Mouse (Mus musculus) myocyte (in vitro differentiated cells): ENCODE measurements at regions not wholly inside any gene's neighbourhood (a gene's known extent, or its start where the extent isn't known, plus 50 kb on each side); places are given as distances from the start of the nearest gene placed in this dataset.
"Not testable (repeated sequence)": the region's sequence is repeated elsewhere in the genome, so short reads cannot be mapped to it uniquely, and the experiment has no call there.

ENCODE experiments used
- H3K27me3 ChIP-seq: one replicate; pipeline ENCODE4 v1.6.1; 2011; ENCODE audit not compliant: control insufficient read depth, insufficient read depth, insufficient read length
- H3K36me3 ChIP-seq: one replicate; pipeline ENCODE4 v1.6.1; 2011; ENCODE audit not compliant: control insufficient read depth, insufficient read depth
- H3K4me2 ChIP-seq: one replicate; pipeline ENCODE4 v1.6.1; 2011; ENCODE audit warnings: low read depth, control low read depth
- H3K4me3 ChIP-seq: one replicate; pipeline ENCODE4 v1.5.1; 2011; ENCODE audit warnings: mild to moderate bottlenecking, control low read depth, moderate library complexity
- H3K79me2 ChIP-seq: one replicate; pipeline ENCODE4 v1.6.1; 2011; ENCODE audit not compliant: control insufficient read depth, insufficient read depth
- H3ac ChIP-seq: one replicate; pipeline ENCODE4 v1.6.1; 2011; ENCODE audit not compliant: control insufficient read depth, insufficient read length

- not testable (repeated sequence) for H3K4me2 ChIP-seq, H3K4me3 ChIP-seq
Measured at GRCm38 (mm10) chr14:52992106-52992760, 496.7 kb upstream of the Olfr1507 start.

DNA sequence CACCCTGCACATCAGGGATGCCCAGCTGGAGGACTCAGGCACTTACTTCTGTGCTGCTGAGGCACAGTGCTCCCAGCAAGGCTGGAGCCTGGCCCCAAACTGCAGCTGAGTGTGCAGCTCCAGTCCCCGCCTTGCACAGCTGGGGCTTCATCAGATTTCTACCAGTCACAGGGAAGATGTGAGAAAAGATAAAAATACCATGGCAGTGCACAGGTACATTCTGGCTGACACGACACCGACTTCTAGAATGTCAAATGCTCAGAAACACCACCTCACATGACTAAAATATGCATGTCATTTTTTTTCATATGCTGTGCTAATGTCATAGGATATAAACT, 495.7 kb upstream of the Olfr1507 start:
- H3K4me2 ChIP-seq, H3ac ChIP-seq, H3K79me2 ChIP-seq, H3K27me3 ChIP-seq, H3K36me3 ChIP-seq, H3K4me3 ChIP-seq: not testable (repeated sequence)

More at GRCm38 (mm10) chr14:52992106-52992760, 496.7 kb upstream of the Olfr1507 start:
- not testable (repeated sequence) for H3ac ChIP-seq, H3K79me2 ChIP-seq, H3K36me3 ChIP-seq, H3K27me3 ChIP-seq

- not testable (repeated sequence) for H3K27me3 ChIP-seq, H3K79me2 ChIP-seq, H3K4me3 ChIP-seq, H3K4me2 ChIP-seq, H3ac ChIP-seq, H3K36me3 ChIP-seq
Measured at GRCm38 (mm10) chr14:52990569-52991327, 495.2 kb upstream of the Olfr1507 start.

DNA sequence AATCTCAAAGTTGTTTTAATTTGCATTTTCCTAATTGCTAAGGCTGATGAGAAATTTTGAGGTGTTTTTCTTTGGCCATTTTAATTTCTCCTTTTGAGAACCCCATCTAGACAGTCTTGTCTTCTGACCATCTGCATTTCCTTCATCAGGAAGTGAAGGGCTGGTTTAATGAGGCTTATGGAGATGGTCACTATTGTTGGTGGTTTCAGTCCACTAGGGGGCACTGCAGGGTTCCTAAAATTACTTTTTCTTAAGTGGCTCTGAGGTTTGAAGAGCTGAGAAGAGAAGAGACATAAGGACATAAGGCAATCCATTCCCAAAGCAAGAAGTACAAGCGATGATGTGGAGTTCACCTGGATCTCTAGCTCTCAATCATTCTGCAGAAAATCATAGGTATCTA, 494.4 kb upstream of the Olfr1507 start:
- H3K4me3 ChIP-seq, H3K4me2 ChIP-seq, H3K79me2 ChIP-seq, H3ac ChIP-seq, H3K27me3 ChIP-seq, H3K36me3 ChIP-seq: not testable (repeated sequence)

DNA sequence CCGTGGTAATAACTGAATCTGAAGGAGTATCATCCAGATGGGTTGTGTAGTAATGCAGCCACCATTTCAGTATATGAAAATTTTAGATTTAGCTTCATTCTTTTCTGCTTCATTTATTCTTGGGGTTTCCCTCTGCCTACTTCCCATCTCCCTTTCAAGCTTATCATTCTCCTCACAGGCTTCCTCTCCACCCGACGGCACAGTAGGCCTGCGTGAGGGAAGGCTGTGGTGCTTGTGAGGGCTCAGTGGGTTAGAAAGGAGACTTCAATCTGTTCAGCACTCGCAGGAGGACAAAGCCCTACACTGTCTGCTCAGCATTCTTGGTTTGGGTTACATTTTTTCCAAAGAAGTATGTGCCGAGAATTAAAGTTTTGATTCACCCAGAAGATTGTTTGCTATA, 493.0 kb upstream of the Olfr1507 start:
- not testable (repeated sequence) for H3K27me3 ChIP-seq, H3K79me2 ChIP-seq, H3K4me2 ChIP-seq, H3K36me3 ChIP-seq, H3K4me3 ChIP-seq, H3ac ChIP-seq

GRCm38 (mm10) chr14:52972207-52973003, 476.9 kb upstream of the Olfr1507 start:
- H3K36me3 ChIP-seq, H3K4me2 ChIP-seq, H3ac ChIP-seq, H3K4me3 ChIP-seq, H3K27me3 ChIP-seq, H3K79me2 ChIP-seq: not testable (repeated sequence)

DNA sequence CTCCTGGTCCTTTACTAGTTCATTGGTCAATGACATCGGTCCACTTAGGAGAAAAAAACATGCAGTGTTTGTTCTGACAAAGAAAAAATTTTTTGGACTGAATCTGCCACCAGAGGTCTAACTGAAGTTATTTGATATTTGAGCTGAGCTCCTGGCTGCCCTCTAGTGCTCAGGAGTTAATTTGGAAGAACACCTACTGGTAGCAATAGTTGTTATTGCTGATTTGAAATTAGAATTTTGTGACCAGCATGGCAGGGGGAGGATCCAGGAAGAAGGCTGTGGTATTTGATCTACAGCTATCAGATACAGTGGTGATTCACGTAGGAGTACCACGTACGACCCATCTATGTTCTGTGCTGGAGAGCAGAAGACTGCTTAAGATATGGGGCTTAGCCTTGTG, 466.6 kb upstream of the Olfr1507 start:
- not testable (repeated sequence) for H3K79me2 ChIP-seq, H3K27me3 ChIP-seq, H3K4me2 ChIP-seq, H3K4me3 ChIP-seq, H3ac ChIP-seq, H3K36me3 ChIP-seq

GRCm38 (mm10) chr14:52956515-52956914, 461.0 kb upstream of the Olfr1507 start:
- H3K36me3 ChIP-seq, H3K4me3 ChIP-seq, H3ac ChIP-seq, H3K27me3 ChIP-seq, H3K4me2 ChIP-seq, H3K79me2 ChIP-seq: not testable (repeated sequence)

GRCm38 (mm10) chr14:52944925-52945324, 449.4 kb upstream of the Olfr1507 start:
- not testable (repeated sequence) for H3K4me2 ChIP-seq, H3K27me3 ChIP-seq, H3ac ChIP-seq, H3K4me3 ChIP-seq, H3K36me3 ChIP-seq, H3K79me2 ChIP-seq

DNA sequence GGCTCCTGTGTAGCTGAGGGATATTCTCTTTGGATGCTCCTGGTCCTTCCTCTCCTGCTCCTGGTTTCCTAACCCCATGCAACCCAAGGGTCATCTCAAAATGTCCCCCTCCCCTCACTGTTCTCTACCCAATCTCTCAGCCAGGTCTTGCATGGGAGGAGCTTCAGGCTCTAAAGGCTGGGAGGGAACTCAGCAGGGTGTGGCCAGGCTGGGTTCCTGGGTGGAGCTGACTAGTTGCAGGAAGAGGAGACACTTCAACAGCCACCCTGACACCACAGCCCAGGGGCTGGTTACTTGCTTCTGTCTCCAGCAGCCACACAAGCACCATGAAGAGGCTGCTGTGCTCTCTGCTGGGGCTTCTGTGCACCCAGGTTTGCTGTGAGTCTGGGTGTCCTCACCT, 446.9 kb upstream of the Olfr1507 start:
- not testable (repeated sequence) for H3K79me2 ChIP-seq, H3ac ChIP-seq, H3K27me3 ChIP-seq, H3K36me3 ChIP-seq, H3K4me3 ChIP-seq, H3K4me2 ChIP-seq

DNA sequence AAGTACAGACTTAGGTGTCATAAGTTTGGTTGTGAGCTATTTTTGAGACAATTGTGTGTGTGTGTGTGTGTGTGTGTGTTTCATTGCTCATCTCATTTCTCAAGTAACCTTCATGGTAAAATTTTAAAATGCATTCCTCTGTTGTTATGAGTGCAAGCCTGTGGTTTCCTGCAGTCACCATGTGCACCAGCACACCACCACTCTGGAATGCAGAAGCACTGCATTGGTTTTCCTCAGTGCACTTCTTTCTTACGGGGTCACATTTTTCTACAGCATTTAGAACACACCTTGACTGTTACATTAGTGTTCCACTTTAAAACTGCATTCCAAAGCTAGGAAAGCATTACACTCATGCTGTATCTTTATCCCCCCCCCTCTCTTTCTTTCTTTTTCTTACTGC, 446.2 kb upstream of the Olfr1507 start:
- H3K4me2 ChIP-seq, H3K27me3 ChIP-seq, H3K4me3 ChIP-seq, H3K36me3 ChIP-seq, H3K79me2 ChIP-seq, H3ac ChIP-seq: not testable (repeated sequence)

GRCm38 (mm10) chr14:52920138-52920537, 424.6 kb upstream of the Olfr1507 start:
- not testable (repeated sequence) for H3K79me2 ChIP-seq, H3K4me3 ChIP-seq, H3ac ChIP-seq, H3K36me3 ChIP-seq, H3K4me2 ChIP-seq, H3K27me3 ChIP-seq

DNA sequence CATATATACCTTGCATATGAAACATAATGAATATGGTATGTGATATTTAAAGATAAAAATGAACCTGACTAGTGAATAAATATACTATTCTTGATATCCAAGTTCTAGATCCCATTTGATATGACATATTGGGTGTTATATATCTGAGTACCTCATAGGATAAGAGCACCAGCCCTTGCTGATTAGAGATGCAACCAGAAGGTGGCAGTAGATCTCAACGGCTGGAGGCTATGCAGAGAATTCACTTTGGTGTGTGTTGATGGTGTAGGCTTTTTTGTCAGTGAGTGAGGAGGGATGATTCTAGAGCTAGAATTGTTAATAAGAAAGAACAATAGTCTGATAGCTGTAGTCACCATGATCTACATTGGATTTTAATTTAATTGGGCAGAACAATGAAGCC, 418.3 kb upstream of the Olfr1507 start:
- H3K4me2 ChIP-seq, H3K36me3 ChIP-seq, H3ac ChIP-seq, H3K27me3 ChIP-seq, H3K4me3 ChIP-seq, H3K79me2 ChIP-seq: not testable (repeated sequence)
